Mouse (Mus musculus) heart, embryonic 10.5 days (tissue): ENCODE measurements around the gene Myh13. TPM values are rescaled to one million over a fixed set of nuclear protein-coding genes. Genes with fewer than 3 reads are reported as not detected.

Source experiments
- DNase-seq: peaks from one replicate; pipeline ENCODE4 v3.0.0-alpha.2; 2017; ENCODE audit warnings: low spot score
- H3K27ac ChIP-seq: fragments of 300-500 bp; sonication (generic); 2 replicates; pipeline ENCODE4 v1.5.1; 2016; ENCODE audit warnings: mild to moderate bottlenecking
- H3K27me3 ChIP-seq: fragments of 300-500 bp; sonication (generic); 2 replicates; pipeline ENCODE4 v1.6.1; 2016; ENCODE audit warnings: mild to moderate bottlenecking; ENCODE audit not compliant: poor library complexity, insufficient read depth, severe bottlenecking
- H3K36me3 ChIP-seq: fragments of 300-500 bp; sonication (generic); 2 replicates; pipeline ENCODE4 v1.6.1; 2016; ENCODE audit warnings: mild to moderate bottlenecking, moderate library complexity
- H3K4me1 ChIP-seq: fragments of 300-500 bp; sonication (generic); 2 replicates; pipeline ENCODE4 v1.6.1; 2016; ENCODE audit warnings: mild to moderate bottlenecking
- H3K4me3 ChIP-seq: fragments of 300-500 bp; sonication (generic); 2 replicates; pipeline ENCODE4 v1.5.1; 2016; ENCODE audit warnings: mild to moderate bottlenecking, moderate library complexity
- H3K9me3 ChIP-seq: fragments of 300-500 bp; sonication (generic); 2 replicates; pipeline ENCODE4 v1.6.1; 2016; ENCODE audit warnings: mild to moderate bottlenecking, moderate library complexity
- WGBS: fragments of 180-500 bp; shearing (Covaris S2); methylation state at CpG from one replicate; pipeline ENCODE4 v1.1.7; 2016; 5-methylcytosine and 5-hydroxymethylcytosine counted together
- polyA plus RNA-seq: library from polyadenylated mRNA; unstranded; fragments of >200 nt; fragmentation: Nextera tagmentation; extraction: Ambion mirVana; gene quantifications from 2 replicates; pipeline ENCODE4 v1.2.1, GENCODE M21; 2016

Myh13 gene
- polyA plus RNA-seq, 1 experiment from 2014 or later = not detected

DNA sequence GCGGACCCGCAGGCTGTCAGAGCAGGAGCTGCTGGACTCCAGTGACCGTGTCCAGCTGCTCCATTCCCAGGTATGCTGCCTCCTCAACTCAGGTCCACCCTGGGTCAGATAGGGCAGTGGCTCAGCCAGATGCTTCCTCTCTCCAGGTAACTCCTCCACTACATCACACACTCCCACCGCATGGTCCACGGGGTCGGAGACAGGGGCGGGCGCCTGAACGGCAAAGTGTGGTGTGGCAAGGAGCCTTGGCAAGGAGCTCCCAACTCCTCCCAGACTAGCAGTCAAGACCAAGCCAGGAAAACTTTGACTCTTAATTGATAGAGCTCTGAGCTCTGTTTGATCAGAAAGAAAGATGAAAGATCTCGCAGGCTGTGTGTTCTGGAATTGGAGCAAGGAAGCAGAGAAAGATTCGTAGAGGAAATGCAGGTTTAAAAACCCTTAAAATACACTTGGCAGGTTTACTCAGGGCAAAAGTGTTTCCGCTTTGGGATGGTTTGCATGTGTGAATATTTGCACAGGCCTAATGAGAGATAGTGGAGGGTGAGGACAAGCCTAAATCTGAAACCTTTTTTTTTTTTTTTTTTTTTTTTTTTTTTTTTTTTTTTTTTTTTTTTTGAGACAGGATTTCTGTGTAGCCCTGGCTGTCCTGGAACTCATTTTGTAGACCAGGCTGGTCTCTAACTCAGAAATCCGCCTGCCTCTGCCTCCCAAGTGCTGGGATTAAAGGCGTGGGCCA is 43.7 kb downstream of the Myh13 start:
- Histone ChIP-seq H3K4me1 (peaks cover 8% of the 10 kb centered on the region; the same call in 1 of the 2 replicates), H3K4me3 (no peak overlapping the region), H3K36me3 (no peaks in the 10 kb centered on the region), H3K9me3 (no peaks in the 10 kb centered on the region), H3K27me3 (0 out of 2 replicates have a peak, but pooled peaks cover 5% of the 10 kb centered on the region), H3K27ac (no peak overlapping the region; the same call in 1 of the 2 replicates)
- DNase-seq = no peak
- WGBS = 76% methylated on average over 14 of the region's 14 CpGs

DNA sequence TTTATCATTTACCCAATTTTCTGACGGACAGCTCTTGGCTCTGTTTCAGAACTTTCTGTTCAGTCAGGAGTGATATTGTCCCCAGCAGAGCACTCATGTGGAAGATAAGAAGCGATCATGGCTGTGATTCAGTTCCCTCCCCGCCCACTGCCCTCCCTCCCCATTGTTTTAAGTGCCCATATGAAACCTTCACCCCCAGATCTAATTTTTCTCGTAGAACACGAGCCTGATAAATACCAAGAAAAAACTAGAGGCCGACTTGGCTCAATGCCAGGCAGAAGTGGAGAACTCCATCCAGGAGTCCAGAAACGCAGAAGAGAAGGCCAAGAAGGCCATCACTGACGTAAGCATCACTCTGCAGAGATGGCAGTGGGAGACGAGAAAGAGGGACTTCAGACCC is 45.5 kb downstream of the Myh13 start:
- H3K27ac ChIP-seq = no peak overlapping the region
- DNase-seq = no peak

DNA sequence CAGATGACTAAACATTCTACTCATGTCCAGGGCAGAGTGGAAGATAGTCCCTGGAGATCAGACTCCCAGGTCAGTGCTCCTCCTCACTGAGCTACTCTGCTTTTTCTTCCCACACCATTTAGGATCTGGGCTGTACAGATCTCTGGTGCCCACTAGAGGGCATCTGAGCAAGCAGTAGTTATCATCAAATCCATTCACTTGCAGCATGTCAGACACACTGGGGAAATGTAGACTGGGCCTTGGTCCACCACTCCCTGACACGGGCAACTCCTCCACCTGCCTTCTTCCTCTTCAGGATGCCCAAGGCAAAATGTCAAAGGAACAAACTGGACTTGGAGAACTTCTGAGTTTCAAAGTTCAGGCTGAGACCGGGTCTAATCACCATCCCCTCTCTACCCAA is 51.9 kb downstream of the Myh13 start:
- H3K4me1 ChIP-seq = no peaks in the 10 kb centered on the region
- DNase-seq = no peak
- no peak overlapping the region for H3K4me3 ChIP-seq
- no peak overlapping the region for H3K27ac ChIP-seq
- no peaks in the 10 kb centered on the region for H3K27me3 ChIP-seq
- H3K9me3 ChIP-seq = no peaks in the 10 kb centered on the region
- 56% methylated on average over 2 of the region's 2 CpGs for WGBS
- H3K36me3 ChIP-seq = no peaks in the 10 kb centered on the region

More for the DNA sequence above, 45.5 kb downstream of the Myh13 start:
- Histone ChIP-seq H3K4me1 (peaks cover 8% of the 10 kb centered on the region; the same call in 1 of the 2 replicates), H3K9me3 (no peaks in the 10 kb centered on the region), H3K27me3 (0 out of 2 replicates have a peak, but pooled peaks cover 5% of the 10 kb centered on the region), H3K36me3 (no peaks in the 10 kb centered on the region), H3K4me3 (no peak overlapping the region)
- 60% methylated on average over 9 of the region's 9 CpGs for WGBS

DNA sequence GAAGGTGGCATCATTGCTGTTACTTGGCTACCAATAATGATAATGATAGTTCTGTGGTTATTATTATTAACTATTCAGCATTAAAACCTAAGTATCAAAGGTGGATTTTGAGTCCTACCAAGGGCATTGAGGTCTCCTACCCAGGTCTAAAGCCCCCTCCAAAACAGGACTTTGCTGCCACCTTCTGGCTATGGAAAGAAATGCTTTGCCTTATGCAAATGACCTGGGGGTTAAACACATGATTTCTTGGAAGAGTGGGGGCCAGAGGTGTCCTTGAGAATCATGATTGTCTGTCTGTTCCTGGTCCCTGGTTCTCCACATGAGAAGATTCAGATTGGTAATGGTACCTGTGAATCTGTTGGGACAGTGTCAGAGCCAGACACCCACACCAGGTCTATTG is 54.9 kb downstream of the Myh13 start:
- Histone ChIP-seq H3K27ac (no peak overlapping the region), H3K27me3 (no peaks in the 10 kb centered on the region), H3K9me3 (no peaks in the 10 kb centered on the region), H3K36me3 (no peaks in the 10 kb centered on the region), H3K4me3 (no peak overlapping the region), H3K4me1 (peaks cover 6% of the 10 kb centered on the region; the same call in 1 of the 2 replicates)
- DNase-seq = no peak

DNA sequence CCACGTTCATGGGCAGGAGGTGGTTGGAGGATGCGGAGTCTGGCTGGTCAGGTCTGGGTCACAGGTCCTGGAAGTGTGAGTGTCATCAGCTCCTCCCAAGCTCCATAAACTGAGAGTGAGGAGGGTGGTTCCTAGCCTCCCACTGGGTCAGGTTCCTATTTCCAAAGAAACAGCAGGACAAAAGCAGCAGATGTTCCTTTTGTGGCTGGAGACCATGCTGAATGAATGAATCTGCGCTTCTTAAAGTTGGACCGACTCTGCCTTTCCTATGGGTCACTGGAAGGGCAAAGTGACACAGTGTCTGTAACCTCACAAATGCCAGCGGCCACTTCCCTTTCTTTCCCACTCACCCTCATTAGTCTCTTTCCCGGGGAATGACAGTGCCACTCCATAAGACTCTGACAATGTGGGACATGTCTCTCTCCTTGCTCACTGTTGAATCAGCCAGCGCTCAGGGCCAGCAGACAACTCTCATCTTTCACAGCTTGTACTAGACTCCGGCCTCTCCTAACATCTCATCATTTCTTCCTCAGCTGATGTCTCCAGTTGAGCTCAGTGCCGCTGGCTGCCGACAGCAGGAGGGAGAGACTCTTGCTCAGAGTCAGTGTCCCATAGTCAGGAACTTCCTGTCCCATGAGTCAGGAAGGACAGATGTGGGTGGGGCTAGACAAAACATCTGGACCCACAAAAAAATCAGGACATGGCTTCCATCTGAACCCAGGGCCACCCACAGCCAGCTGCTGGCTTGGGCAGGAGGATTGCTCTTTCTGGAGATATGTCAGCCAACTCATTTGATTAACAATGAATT is 58.4 kb downstream of the Myh13 start:
- Histone ChIP-seq H3K27ac (no peak overlapping the region), H3K4me1 (peaks cover 6% of the 10 kb centered on the region; the same call in 1 of the 2 replicates), H3K27me3 (no peaks in the 10 kb centered on the region), H3K9me3 (no peaks in the 10 kb centered on the region), H3K4me3 (no peak overlapping the region), H3K36me3 (no peaks in the 10 kb centered on the region)
- WGBS = 50% methylated on average over 10 of the region's 10 CpGs
- no peak for DNase-seq

DNA sequence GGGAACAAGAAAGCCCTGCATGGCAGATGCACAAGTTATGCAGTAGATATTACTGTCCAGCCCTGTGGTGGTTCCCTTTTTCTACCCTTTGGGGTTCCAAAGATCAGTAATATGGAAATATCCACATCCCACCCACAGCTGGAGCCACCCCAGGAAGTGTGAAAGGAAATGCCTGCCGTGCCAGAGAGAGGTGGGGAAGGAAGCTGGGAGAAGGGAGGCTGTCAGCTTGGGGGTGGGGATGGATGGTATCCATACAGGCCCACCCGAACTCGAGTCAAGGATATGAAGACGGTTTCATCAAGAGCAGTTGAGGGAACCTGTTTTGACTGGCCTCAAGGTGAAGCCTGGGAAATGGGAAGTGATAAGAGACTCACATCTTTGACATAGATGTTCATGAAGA is 60.4 kb downstream of the Myh13 start:
- DNase-seq = no peak
- Histone ChIP-seq H3K36me3 (no peaks in the 10 kb centered on the region), H3K4me1 (peaks cover 6% of the 10 kb centered on the region; the same call in 1 of the 2 replicates), H3K9me3 (no peaks in the 10 kb centered on the region), H3K27ac (no peak overlapping the region), H3K4me3 (no peak overlapping the region), H3K27me3 (no peaks in the 10 kb centered on the region)
- 45% methylated on average over 4 of the region's 4 CpGs for WGBS

DNA sequence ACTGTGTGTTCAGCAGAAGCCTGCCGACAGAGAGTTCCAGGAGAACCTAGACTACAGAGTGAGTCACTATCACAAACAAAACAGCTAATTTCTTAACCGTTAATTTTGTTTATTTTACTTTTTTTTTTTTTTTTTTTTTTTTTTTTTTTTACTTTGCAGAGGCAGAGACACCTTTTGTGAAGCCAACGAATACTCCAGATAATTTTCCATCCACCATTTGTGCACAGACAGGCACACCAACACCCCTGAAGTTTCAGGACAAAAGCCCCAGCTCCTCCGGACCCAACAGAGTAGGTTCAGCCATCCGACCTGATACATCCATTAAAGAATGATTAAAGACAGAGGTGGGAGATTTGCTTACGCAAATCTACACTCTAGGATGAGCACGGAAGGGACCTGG is 63.2 kb downstream of the Myh13 start:
- H3K4me3 ChIP-seq = no peak overlapping the region
- H3K36me3 ChIP-seq = no peaks in the 10 kb centered on the region
- H3K27me3 ChIP-seq = peaks cover 5% of the 10 kb centered on the region; the same call in 1 of the 2 replicates
- no peak for DNase-seq
- H3K4me1 ChIP-seq = peaks cover 6% of the 10 kb centered on the region; the same call in 1 of the 2 replicates
- H3K9me3 ChIP-seq = no peaks in the 10 kb centered on the region
- WGBS = 77% methylated on average over 7 of the region's 7 CpGs
- no peak overlapping the region for H3K27ac ChIP-seq

DNA sequence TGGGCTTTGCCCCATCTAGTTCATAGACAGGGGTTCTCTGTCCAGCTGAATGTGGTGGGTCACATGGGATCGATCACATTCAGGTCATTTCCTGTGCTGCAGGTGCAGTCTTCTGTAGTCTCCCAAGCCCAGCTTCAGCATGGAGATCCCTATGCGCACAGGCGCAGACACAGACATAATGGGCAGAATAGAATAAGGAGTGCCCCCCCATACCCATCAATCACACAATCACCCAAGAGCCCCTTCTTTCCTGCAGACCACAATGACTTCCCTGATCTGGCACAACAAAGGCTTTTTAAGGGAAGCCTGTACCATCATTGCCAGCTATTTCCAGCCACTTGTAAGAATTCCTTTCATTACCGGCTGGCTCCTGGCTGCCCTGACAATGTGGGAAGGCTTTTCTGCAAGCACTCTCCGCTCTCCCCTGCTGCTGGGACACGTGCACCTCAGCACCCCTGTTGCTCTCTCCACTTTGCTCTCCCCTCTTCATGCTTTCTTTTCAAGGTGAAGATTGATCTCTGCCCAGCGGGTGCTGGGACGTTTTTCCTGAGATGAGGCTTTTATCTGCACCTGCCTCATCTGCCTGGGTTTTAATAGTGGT is 65.5 kb downstream of the Myh13 start:
- DNase-seq = no peak
- WGBS = 35% methylated on average over 8 of the region's 8 CpGs
- H3K36me3 ChIP-seq = no peaks in the 10 kb centered on the region
- H3K27ac ChIP-seq = no peak overlapping the region
- H3K4me3 ChIP-seq = no peak overlapping the region
- H3K27me3 ChIP-seq = peaks cover 5% of the 10 kb centered on the region; the same call in 1 of the 2 replicates
- H3K4me1 ChIP-seq = no peaks in the 10 kb centered on the region; the same call in 1 of the 2 replicates
- no peaks in the 10 kb centered on the region for H3K9me3 ChIP-seq

DNA sequence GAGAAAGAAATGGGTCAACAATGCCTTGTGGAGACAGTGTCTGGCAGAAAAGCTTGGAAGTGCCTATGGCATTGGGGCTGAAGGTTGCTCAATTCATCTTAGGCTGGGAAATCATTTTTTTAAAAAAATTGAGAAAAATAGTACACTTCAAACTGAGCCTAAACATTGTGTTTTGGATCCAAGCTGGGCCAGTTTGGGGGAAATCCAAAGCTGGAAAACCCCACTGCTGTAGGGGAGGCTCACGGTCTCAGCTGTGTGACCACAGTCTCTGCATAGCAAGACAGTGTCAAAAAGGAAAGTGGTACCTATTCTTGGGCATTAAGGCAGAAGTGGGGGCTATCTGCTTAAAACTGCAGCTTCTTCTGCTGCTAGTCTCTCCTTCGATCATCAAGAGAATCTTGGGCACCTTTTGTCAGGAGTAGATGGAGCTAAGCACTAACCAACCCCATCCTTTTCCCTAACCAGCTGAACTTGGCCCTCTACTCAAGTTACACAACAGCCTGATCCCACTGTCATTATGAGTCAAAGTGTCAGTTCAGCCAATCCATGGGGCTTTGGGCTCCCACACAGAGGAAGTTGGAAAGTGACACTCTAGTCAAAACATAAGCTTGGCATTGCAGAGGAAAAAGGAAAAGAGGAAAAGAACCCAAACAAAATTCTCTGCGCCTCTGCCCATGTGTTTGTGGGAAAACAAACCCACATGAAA is 69.4 kb downstream of the Myh13 start:
- H3K27ac ChIP-seq = no peak overlapping the region
- peaks cover 5% of the 10 kb centered on the region; the same call in 1 of the 2 replicates for H3K27me3 ChIP-seq
- H3K9me3 ChIP-seq = no peaks in the 10 kb centered on the region
- no peak for DNase-seq
- H3K4me3 ChIP-seq = no peak overlapping the region
- 79% methylated on average over 3 of the region's 3 CpGs for WGBS
- no peaks in the 10 kb centered on the region; the same call in 1 of the 2 replicates for H3K4me1 ChIP-seq
- no peaks in the 10 kb centered on the region for H3K36me3 ChIP-seq

DNA sequence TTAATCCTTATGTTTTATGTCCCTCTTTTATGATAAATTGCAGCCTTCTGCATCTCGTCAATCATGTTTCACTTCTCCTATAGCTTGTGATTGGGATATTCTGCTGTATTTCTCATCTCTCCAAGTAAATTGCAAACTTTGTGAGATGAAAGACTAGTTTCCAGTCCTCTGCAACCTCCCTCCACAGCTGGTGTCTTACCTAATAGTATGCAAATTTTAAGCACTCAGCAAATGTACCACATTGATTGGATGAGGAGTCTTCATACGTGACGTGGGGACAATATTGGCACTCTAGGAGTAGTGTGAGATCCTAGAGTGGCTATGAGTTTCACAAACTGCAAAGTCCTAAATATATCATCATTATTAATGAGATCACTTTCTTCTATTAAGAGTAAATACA is 70.9 kb downstream of the Myh13 start:
- DNase-seq = no peak
- Histone ChIP-seq H3K27me3 (peaks cover 5% of the 10 kb centered on the region; the same call in 1 of the 2 replicates), H3K4me1 (no peaks in the 10 kb centered on the region), H3K36me3 (no peaks in the 10 kb centered on the region), H3K4me3 (no peak overlapping the region), H3K9me3 (no peaks in the 10 kb centered on the region), H3K27ac (no peak overlapping the region)
- 90% methylated on average over 3 of the region's 3 CpGs for WGBS

DNA sequence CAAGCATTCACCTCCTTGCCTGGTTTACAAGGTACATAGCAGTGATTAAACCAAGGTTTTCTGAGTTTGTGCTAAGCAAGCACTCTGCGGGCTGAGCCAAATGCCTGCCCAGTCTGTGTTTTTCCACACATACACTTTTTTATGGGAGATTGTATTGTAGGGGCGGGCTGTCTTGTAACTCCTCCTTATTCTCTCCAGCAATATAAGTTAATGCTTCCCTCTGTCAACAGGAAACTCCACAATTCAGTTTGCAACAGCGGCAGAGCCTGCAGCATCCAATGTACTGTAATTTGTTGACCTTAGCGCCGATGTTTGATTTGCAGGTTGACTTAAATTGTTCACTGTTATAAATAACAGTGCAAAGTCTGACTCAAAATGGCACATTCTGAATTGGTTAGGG is 79.5 kb downstream of the Myh13 start:
- Histone ChIP-seq H3K27ac (no peak overlapping the region), H3K4me3 (no peak overlapping the region), H3K4me1 (no peaks in the 10 kb centered on the region; the same call in 1 of the 2 replicates), H3K36me3 (no peaks in the 10 kb centered on the region), H3K9me3 (no peaks in the 10 kb centered on the region), H3K27me3 (no peaks in the 10 kb centered on the region)
- 86% methylated on average over 5 of the region's 5 CpGs for WGBS
- no peak for DNase-seq

DNA sequence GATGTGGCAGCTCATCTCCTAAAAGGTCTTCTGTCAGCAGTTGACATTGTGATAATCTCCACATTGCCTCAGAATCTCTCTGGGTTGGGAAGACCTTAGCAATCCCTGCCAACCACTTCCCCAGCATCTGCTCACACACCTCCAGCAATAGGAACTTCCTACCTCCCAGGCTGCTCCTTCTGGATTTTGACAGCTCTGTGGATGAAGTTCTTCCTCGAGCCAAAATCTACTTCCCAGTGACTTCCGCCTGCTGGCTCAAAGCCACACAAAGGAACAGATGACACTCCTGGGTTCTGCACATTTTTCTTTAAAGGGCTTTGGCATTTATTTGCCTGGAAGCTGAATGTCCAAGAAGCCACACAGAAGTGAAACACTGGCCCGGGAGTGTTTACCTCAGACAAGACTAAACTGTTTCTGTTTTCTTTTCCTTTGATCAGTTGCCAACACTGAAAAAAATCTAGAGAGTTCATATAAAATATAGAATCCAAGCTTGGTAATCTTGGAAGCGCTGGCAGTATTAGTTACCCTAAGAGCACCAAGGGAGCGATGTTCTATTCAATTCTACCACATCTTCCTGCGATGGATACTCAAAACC is 93.0 kb downstream of the Myh13 start:
- H3K4me1 ChIP-seq = no peaks in the 10 kb centered on the region
- H3K27ac ChIP-seq = no peak overlapping the region
- H3K9me3 ChIP-seq = no peaks in the 10 kb centered on the region
- no peak for DNase-seq
- no peaks in the 10 kb centered on the region for H3K36me3 ChIP-seq
- WGBS = 73% methylated on average over 6 of the region's 6 CpGs
- H3K27me3 ChIP-seq = no peaks in the 10 kb centered on the region
- no peak overlapping the region for H3K4me3 ChIP-seq
